Mouse (Mus musculus): ENCODE results near the gene 4930512M02Rik.

- TF ChIP-seq CTCF (IDR thresholded peaks at IDR 0.05; ENCODE audit: control insufficient read depth, insufficient read depth, insufficient replicate concordance, low read depth, low read length) (no peak), POLR2A (IDR thresholded peaks at IDR 0.05; ENCODE audit: control insufficient read depth, low read depth, low read length) (no peak)
These were observed 45.3 kb upstream of the 4930512M02Rik start for GRCm38 (mm10) chr11:11672974-11673373.
